Mouse (Mus musculus): ENCODE measurements around the gene Zfp770.

DNA sequence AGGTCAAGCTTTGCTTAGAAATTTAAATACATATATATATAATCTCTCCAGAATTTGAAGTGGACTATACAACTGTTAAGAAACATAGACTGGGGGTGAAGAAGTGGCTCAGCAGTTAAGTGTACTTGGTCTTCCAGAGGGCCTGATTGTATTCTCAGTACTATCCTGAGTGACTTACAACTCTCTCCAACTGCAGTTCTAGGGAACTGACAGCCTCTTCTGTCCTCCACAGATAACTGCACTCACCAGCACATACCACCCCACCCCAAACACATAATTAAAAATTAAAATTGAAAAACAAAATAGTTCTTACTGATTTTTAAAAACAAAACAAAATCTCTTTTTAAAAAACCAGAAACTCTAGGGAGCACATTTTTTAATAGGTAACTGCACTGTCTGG lies 28.0 kb downstream of the Zfp770 start:
- no peak for TF ChIP-seq POLR2A (IDR thresholded peaks at IDR 0.05; ENCODE audit: extremely low read depth, insufficient read depth, low read length)
- TF ChIP-seq CTCF (IDR thresholded peaks at IDR 0.05; ENCODE audit: low read depth, low read length): no peak

All from liver, adult 2 months (tissue).